Mouse (Mus musculus) bone marrow, adult 2 months (tissue): ENCODE data around the gene Gins3. TPM values are rescaled to one million over a fixed set of nuclear protein-coding genes. Genes with fewer than 3 reads are reported as not detected.

ENCODE experiments used
- H3K27ac ChIP-seq: fragments of 200-500 bp; 2 replicates; pipeline ENCODE4 v1.5.1; 2012; ENCODE audit warnings: low read depth, mild to moderate bottlenecking, control low read depth, inconsistent platforms, low read length; ENCODE audit not compliant: control insufficient read depth, poor library complexity, insufficient read depth
- H3K4me1 ChIP-seq: fragments of 200-500 bp; 2 replicates; pipeline ENCODE4 v1.6.1; 2011; ENCODE audit warnings: low read length; ENCODE audit not compliant: control insufficient read depth, insufficient read depth
- H3K4me3 ChIP-seq: fragments of 200-500 bp; replicated peaks from 2 replicates; pipeline ENCODE3; 2011; ENCODE audit warnings: mild to moderate bottlenecking, low read depth, low read length, control low read depth; ENCODE audit not compliant: control insufficient read depth
- CTCF ChIP-seq: fragments of 200-500 bp; IDR thresholded peaks from 2 replicates; pipeline ENCODE4 v1.5.1; 2011; ENCODE audit warnings: low read length, control low read depth; ENCODE audit not compliant: control insufficient read depth, insufficient read depth
- POLR2A ChIP-seq: fragments of 200-500 bp; IDR thresholded peaks from 2 replicates; pipeline ENCODE4 v1.6.1; 2011; ENCODE audit warnings: low read depth, mild to moderate bottlenecking, control low read depth, low read length, borderline replicate concordance; ENCODE audit not compliant: control insufficient read depth
- WGBS: fragments of 180-500 bp; shearing (Covaris S2); methylation state at CpG from one replicate; pipeline ENCODE4 v1.1.7; 2018; 5-methylcytosine and 5-hydroxymethylcytosine counted together
- polyA plus RNA-seq: library from polyadenylated mRNA; stranded (reverse); fragments of >200 nt; gene quantifications from 2 replicates; pipeline ENCODE4 v1.2.4, GENCODE M21; 2011; ENCODE audit warnings: low replicate concordance; ENCODE audit not compliant: missing spikeins, insufficient read depth, insufficient read length

The Gins3 gene
- 10.9 and 14.8 TPM in 2 replicates for polyA plus RNA-seq

GRCm38 (mm10) chr8:95633262-95634062 is at the start of gene Gins3:
Gene Gins3, plus strand, starts transcription at chr8:95633453.
- H3K4me3 ChIP-seq, result peak within 1 kb of the TSS; percentile 90
- H3K27ac ChIP-seq, result peak within 1 kb of the TSS; percentile 16; the same call in 1 of the 2 replicates
- peaks cover 2% of the 10 kb centered on the region for H3K4me1 ChIP-seq
- WGBS, result 1% methylated on average over 52 of the region's 52 CpGs
- TF ChIP-seq POLR2A (peak; percentile 57; the same call in 1 of the 2 replicates), CTCF (no peak)

DNA sequence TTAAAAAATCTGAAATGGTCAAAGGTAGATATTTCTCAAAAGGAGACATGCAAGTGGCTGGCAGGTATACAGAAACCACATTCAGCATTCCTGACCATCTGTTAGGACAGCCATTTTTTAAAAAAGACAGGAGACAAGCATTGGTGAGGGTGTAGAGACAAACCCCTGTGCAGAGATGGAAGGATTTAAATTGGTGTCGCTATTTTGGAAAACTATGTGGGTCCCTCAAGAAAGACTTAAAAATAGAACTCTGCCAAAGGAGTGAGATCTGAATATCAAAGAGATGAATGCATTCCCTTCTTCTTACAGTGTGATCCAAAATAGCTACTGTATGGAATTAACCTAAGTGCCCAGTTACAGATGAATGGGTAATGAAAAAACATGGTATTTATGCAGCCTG is 45.9 kb upstream of the Gins3 start:
- Histone ChIP-seq H3K4me1 (no peaks in the 10 kb centered on the region; the same call in 1 of the 2 replicates), H3K4me3 (no peak overlapping the region), H3K27ac (no peak overlapping the region)
- WGBS, result 83% methylated on average over 1 of the region's 1 CpGs
- TF ChIP-seq CTCF, result no peak
- TF ChIP-seq POLR2A, result no peak

- TF ChIP-seq POLR2A, result no peak
- no peak for TF ChIP-seq CTCF
- Histone ChIP-seq H3K4me3 (no peak overlapping the region), H3K27ac (no peak overlapping the region), H3K4me1 (peaks cover 4% of the 10 kb centered on the region; the same call in 1 of the 2 replicates)
- WGBS, result 73% methylated on average over 10 of the region's 10 CpGs
Measured at GRCm38 (mm10) chr8:95589282-95589681, 44.0 kb upstream of the Gins3 start.

GRCm38 (mm10) chr8:95590539-95590938 is 42.7 kb upstream of the Gins3 start:
- peaks cover 4% of the 10 kb centered on the region; the same call in 1 of the 2 replicates for H3K4me1 ChIP-seq
- WGBS, result 82% methylated on average over 4 of the region's 4 CpGs
- H3K4me3 ChIP-seq, result no peak overlapping the region
- no peak overlapping the region for H3K27ac ChIP-seq
- TF ChIP-seq CTCF (no peak), POLR2A (no peak)

DNA sequence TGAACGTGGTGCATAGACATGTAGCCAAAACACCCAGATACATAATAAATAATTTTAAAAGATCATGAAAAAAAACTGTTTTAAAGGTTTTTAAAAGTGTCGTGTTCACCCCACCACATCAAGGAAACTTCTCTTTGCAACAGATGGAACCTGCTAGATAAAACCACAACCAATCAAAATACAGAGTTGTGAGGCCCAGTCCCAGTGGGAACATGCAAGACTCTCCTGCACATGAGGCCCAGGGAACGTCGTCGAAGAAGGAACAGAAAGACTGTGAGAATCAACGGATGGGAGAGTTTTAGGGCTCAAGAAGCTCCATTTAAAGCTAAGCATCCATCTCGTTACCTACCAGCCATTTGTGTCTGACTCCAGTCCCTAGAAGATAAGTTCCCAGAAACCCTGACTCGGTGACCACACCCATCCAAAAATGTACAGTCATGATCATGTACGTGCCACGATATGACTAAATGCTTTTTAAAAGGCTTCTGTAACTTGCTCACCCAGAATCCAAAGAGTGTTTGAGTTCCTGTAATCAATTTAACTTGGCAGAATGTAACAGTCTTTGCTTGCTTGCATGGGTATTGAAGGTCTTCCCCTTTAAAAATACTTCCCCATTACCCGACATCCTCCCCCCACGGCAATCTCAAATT is 41.0 kb upstream of the Gins3 start:
- no peak for TF ChIP-seq POLR2A
- TF ChIP-seq CTCF, result no peak
- Histone ChIP-seq H3K4me1 (peaks cover 4% of the 10 kb centered on the region; the same call in 1 of the 2 replicates), H3K4me3 (no peak overlapping the region), H3K27ac (peak overlapping the region; percentile 68)
- WGBS, result 12% methylated on average over 12 of the region's 12 CpGs

GRCm38 (mm10) chr8:95593439-95594393 is 39.5 kb upstream of the Gins3 start:
- Histone ChIP-seq H3K4me1 (peaks cover 4% of the 10 kb centered on the region; the same call in 1 of the 2 replicates), H3K4me3 (no peak overlapping the region), H3K27ac (no peak overlapping the region)
- 93% methylated on average over 7 of the region's 7 CpGs for WGBS
- TF ChIP-seq POLR2A (no peak), CTCF (no peak)

- TF ChIP-seq CTCF, result no peak
- no peak for TF ChIP-seq POLR2A
- H3K4me1 ChIP-seq, result peaks cover 4% of the 10 kb centered on the region; the same call in 1 of the 2 replicates
- 90% methylated on average over 14 of the region's 14 CpGs for WGBS
- H3K4me3 ChIP-seq, result no peak overlapping the region
- no peak overlapping the region; the same call in 1 of the 2 replicates for H3K27ac ChIP-seq
Measured at GRCm38 (mm10) chr8:95595131-95595530, 38.1 kb upstream of the Gins3 start.
